Mouse (Mus musculus) myocyte (in vitro differentiated cells): ENCODE results near the gene Brpf1.

ENCODE experiments used
- MAX ChIP-seq: IDR thresholded peaks from one replicate; pipeline ENCODE4 v1.6.1; 2011; ENCODE audit warnings: low read depth, mild to moderate bottlenecking, control low read depth
- MYOG ChIP-seq, 3 experiments: IDR thresholded peaks; one replicate each; pipeline ENCODE4 v1.6.1; 2011; ENCODE audit warnings: control low read depth in 2 of 3, low read depth in 2 of 3, mild to moderate bottlenecking in 2 of 3; ENCODE audit not compliant: insufficient read length in 2 of 3, control insufficient read depth in 1 of 3, insufficient read depth in 1 of 3
- POLR2A ChIP-seq: IDR thresholded peaks from one replicate; pipeline ENCODE4 v1.6.1; 2011; ENCODE audit warnings: low read depth, mild to moderate bottlenecking, control low read depth, moderate library complexity; ENCODE audit not compliant: insufficient read length
- SRF ChIP-seq: IDR thresholded peaks from one replicate; pipeline ENCODE4 v1.6.1; 2011; ENCODE audit warnings: low read depth; ENCODE audit not compliant: control insufficient read depth, insufficient read length
- TCF12 ChIP-seq: IDR thresholded peaks from one replicate; pipeline ENCODE4 v1.6.1; 2011; ENCODE audit warnings: mild to moderate bottlenecking, control low read depth; ENCODE audit not compliant: poor library complexity, insufficient read depth, severe bottlenecking
- USF1 ChIP-seq: IDR thresholded peaks from one replicate; pipeline ENCODE4 v1.6.1; 2011; ENCODE audit warnings: low read depth, mild to moderate bottlenecking, control low read depth, moderate library complexity

- TF ChIP-seq MYOG (IDR thresholded peaks at IDR 0.05; ENCODE audit: control insufficient read depth in 1 of 3, insufficient read depth in 1 of 3, insufficient read length in 2 of 3, low read depth in 2 of 3), result no peak
- no peak for TF ChIP-seq MAX
- TF ChIP-seq TCF12, result no peak
- TF ChIP-seq POLR2A, result no peak
- no peak for TF ChIP-seq SRF
- TF ChIP-seq USF1, result no peak
Observed at GRCm38 (mm10) chr6:113334216-113334615, 27.3 kb downstream of the Brpf1 start.
